Mouse (Mus musculus) gastrocnemius, postnatal 14 days (tissue): ENCODE measurements around the gene Gm11146. TPM values are rescaled to one million over a fixed set of nuclear protein-coding genes. Genes with fewer than 3 reads are reported as not detected.

Source experiments
- DNase-seq: peaks from one replicate; pipeline ENCODE4 v3.0.0; 2021; ENCODE audit warnings: mixed read lengths
- intact Hi-C: fragments of 180-260 bp; cut with DNase I; formaldehyde crosslinking; loops from one replicate; pipeline ENCODE4 v1.15.1; 2025; ENCODE audit warnings: low total_unique reads
- long read RNA-seq, 2 experiments: library from polyadenylated mRNA; stranded (forward); transcript quantifications; one replicate each; pipeline ENCODE4 v2.0.0; 2021
- total RNA-seq, 2 experiments: library from RNA; stranded (reverse); gene quantifications; 2 replicates each; pipeline ENCODE4 v1.2.3; 2021

Gene Gm11146
- not detected for total RNA-seq
- long read RNA-seq, experiment 1 = 0 reads
- long read RNA-seq, experiment 2 = 0 reads

- intact Hi-C loops = no loop called here
- no peak for DNase-seq
Measured at GRCm38 (mm10) chr16:77601994-77602393, at the start of gene Gm11146. Gene Gm11146 (minus strand): TSS chr16:77602094.

- no peak for DNase-seq
- intact Hi-C loops = no loop called here
Measured at GRCm38 (mm10) chr16:77650596-77650995, 48.7 kb upstream of the Gm11146 start.

GRCm38 (mm10) chr16:77649006-77649405 lies 47.1 kb upstream of the Gm11146 start:
- no peak for DNase-seq
- intact Hi-C loops = no loop called here

GRCm38 (mm10) chr16:77648181-77648580 lies 46.3 kb upstream of the Gm11146 start:
- intact Hi-C loops = no loop called here
- no peak for DNase-seq

GRCm38 (mm10) chr16:77646146-77646545 lies 44.3 kb upstream of the Gm11146 start:
- intact Hi-C loops = no loop called here

GRCm38 (mm10) chr16:77644976-77645375 lies 43.1 kb upstream of the Gm11146 start:
- intact Hi-C loops = no loop called here
- no peak for DNase-seq

More at GRCm38 (mm10) chr16:77646146-77646545, 44.3 kb upstream of the Gm11146 start:
- DNase-seq = no peak

GRCm38 (mm10) chr16:77643871-77644720 lies 42.2 kb upstream of the Gm11146 start:
- peak; percentile 65 for DNase-seq
- intact Hi-C loops = no loop called here

- intact Hi-C loops = no loop called here
Measured at GRCm38 (mm10) chr16:77643036-77643870, 41.4 kb upstream of the Gm11146 start.

GRCm38 (mm10) chr16:77636497-77636896 lies 34.6 kb upstream of the Gm11146 start:
- peak; percentile 10 for DNase-seq
- intact Hi-C loops = no loop called here

More at GRCm38 (mm10) chr16:77643036-77643870, 41.4 kb upstream of the Gm11146 start:
- no peak for DNase-seq

GRCm38 (mm10) chr16:77632315-77632881 lies 30.5 kb upstream of the Gm11146 start:
- no peak for DNase-seq

GRCm38 (mm10) chr16:77622681-77623080 lies 20.8 kb upstream of the Gm11146 start:
- intact Hi-C loops = no loop called here
- no peak for DNase-seq

More at GRCm38 (mm10) chr16:77632315-77632881, 30.5 kb upstream of the Gm11146 start:
- intact Hi-C loops = no loop called here

- intact Hi-C loops = no loop called here
Measured at GRCm38 (mm10) chr16:77602581-77602980, 687 bp upstream of the Gm11146 start.

GRCm38 (mm10) chr16:77598787-77599186 lies 3.1 kb downstream of the Gm11146 start:
- no peak for DNase-seq
- intact Hi-C loops = no loop called here

More at GRCm38 (mm10) chr16:77602581-77602980, 687 bp upstream of the Gm11146 start:
- DNase-seq = no peak

- DNase-seq = no peak
- intact Hi-C loops = no loop called here
Measured at GRCm38 (mm10) chr16:77596556-77596955, 5.3 kb downstream of the Gm11146 start.

GRCm38 (mm10) chr16:77595661-77596060 lies 6.2 kb downstream of the Gm11146 start:
- intact Hi-C loops = no loop called here

GRCm38 (mm10) chr16:77594553-77594952 lies 7.3 kb downstream of the Gm11146 start:
- DNase-seq = peak; percentile 76
- intact Hi-C loops = no loop called here

More at GRCm38 (mm10) chr16:77595661-77596060, 6.2 kb downstream of the Gm11146 start:
- DNase-seq = no peak

- intact Hi-C loops = no loop called here
- peak; percentile 69 for DNase-seq
Measured at GRCm38 (mm10) chr16:77593828-77594421, 8.0 kb downstream of the Gm11146 start.

GRCm38 (mm10) chr16:77592986-77593385 lies 8.9 kb downstream of the Gm11146 start:
- no peak for DNase-seq
- intact Hi-C loops = no loop called here

GRCm38 (mm10) chr16:77573036-77573435 lies 28.9 kb downstream of the Gm11146 start:
- intact Hi-C loops = no loop called here

More at GRCm38 (mm10) chr16:77573036-77573435, 28.9 kb downstream of the Gm11146 start:
- no peak for DNase-seq
